Mouse (Mus musculus) E14TG2a.4 (cell line): Measurements from ENCODE around the gene Uvssa.

Experiments used
- CTCF ChIP-seq: conservative IDR thresholded peaks from 2 replicates; pipeline ENCODE4 v1.5.1; 2014; ENCODE audit warnings: low read length
- POU5F1 ChIP-seq: IDR thresholded peaks from 2 replicates; pipeline ENCODE4 v1.6.1; 2014; ENCODE audit warnings: low read length, borderline replicate concordance

DNA sequence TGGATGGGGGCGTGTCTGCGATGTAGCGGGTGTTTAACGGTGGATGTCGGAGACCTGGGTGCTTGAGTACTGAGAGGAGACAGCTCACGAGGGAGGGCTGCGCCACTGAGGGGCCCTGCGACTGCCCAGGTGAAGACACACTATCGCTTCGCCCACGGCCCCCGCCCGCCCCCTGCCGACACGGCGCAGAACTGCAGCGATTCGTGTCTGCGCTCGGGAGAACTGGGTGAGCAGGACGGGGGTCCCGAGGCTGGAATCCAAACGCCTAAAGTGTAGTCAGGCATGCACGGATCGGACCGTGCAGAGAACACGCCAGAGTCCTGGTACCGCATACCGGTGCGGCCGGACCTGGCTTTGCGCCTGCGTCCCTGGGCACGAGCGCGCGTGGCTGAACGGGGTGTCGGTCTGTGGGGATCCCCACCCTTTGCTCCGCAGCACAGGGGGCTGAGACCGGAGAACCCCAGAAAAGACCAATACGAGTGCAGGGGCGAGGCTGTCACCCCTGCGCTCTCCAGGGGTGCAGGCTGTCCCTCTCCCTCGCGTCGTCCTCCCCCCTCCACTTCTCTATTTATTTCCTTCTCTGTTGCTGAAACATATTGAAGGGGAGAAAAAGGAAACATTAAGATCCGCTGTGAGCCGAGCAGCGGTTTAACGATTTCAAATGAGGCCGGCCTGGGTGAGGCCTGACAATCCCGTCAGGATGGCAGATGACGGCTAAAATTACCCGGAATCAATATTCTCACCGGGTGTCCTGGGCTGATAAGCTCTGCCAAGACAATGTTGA, 64.8 kb downstream of the Uvssa start:
- TF ChIP-seq CTCF (no peak), POU5F1 (no peak)
